Mouse (Mus musculus) retina, adult 2 months (tissue): ENCODE measurements at regions not wholly inside any gene's neighbourhood (a gene's known extent, or its start where the extent isn't known, plus 50 kb on each side); places are given as distances from the start of the nearest gene placed in this dataset.

ENCODE experiments used
- DNase-seq: peaks from one replicate; pipeline ENCODE4 v3.0.0-alpha.2; 2012; ENCODE audit warnings: low read depth, low spot score

GRCm38 (mm10) chrX:97434327-97434726, 57.3 kb upstream of the Eda2r start:
- no peak for DNase-seq

- DNase-seq, result peak; percentile 30
These were observed 54.4 kb upstream of the Eda2r start for GRCm38 (mm10) chrX:97431391-97431803.
